Mouse (Mus musculus): ENCODE results near the gene Ndufc1.

Gene Ndufc1

DNA sequence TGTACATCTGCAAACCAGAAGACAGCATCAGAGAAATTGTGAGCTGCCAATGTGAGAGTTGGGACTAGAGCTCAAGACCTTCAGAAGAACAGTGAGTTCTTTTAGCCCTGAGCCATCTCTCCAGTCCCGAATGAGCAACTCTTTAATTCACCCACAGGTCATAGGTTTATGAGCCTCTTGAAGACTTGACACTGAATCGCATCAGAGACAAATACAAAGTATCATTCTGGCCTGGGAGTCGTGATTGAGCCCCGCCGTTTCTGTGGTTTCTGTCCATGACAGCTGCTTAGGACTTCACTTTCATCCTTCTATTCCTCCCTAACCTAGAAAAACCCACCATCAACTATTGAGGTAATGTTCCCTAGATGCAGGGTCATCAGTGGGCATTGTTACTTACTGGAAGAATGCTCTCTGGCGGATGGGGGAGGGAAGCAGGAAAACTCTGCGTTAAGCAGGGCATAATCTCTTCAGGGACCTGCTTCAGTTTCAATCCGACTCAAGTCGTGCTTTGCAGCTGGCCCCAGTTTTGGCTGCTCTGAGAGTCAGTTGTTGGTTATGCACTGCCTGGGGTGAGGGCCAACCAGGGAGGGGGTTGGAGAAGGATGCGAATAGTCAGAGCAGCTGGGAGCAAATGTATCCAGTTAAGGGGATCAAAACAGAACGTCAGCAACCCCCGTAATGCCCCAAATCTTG is 22.2 kb downstream of the Ndufc1 start:
- POLR2A ChIA-PET, result interaction anchor here in 2 of 4 experiments (0.6 to 1.6 kb wide), 5 partner anchors 10 to 178 kb away, joined by 3 to 5 read pairs (median 4); partner anchors contain the start of gene Mgarp (in 1 of the 2)
- CTCF ChIA-PET, result interaction anchor here in 2 of 4 experiments (0.6 to 0.9 kb wide), 2 partner anchors 152 to 280 kb away, joined by 3 to 4 read pairs; no protein-coding TSS in a partner anchor

DNA sequence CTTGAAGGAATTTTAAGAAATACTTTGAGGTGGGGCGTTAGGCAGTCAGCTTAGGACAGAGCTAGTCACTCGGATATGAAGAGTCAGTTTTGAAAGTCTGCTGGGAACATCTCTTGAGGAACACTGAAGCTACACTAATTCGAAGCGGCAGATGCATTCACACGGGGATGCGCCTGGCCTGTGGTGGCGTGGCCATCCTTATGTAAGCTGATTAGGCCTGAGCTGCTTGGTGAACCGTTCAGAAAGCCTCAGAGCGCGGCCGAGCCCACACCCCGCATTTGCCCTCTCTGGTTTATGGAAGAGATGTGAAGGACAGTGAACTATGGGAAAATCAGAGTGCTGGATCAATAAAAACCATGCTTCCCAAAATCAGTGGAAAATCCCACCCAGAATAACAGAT is 25.4 kb downstream of the Ndufc1 start:
- ChIA-PET POLR2A (interaction anchor here in 3 of 4 experiments (0.8 to 1.8 kb wide), 9 partner anchors 9 to 33 kb away, joined by 3 to 7 read pairs (median 4); partner anchors contain the start of genes Mgarp (in 2 of the 3) and Ndufc1 (in 1 of the 3)), CTCF (interaction anchor here in 2 of 4 experiments (0.7 to 1.7 kb wide), 3 partner anchors 9 to 94 kb away, joined by 3 to 4 read pairs (median 4); no protein-coding TSS in a partner anchor)

DNA sequence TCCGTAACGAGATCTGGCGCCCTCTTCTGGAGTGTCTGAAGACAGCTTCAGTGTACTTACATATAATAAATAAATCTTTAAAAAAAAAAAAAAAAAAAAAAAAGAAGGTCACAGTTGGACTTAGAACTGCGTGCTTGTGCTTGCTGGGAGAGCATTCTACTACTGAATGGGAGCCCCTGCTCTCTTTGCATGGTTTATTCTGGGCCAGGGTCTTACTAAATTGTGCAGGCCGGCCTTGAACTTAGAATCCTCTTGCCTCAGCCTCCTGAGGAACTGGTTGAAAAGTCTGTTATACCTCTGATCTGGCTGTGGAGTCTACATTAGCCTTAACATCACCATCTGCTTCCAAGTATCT is 28.2 kb downstream of the Ndufc1 start:
- POLR2A ChIA-PET, result interaction anchor here in 2 of 4 experiments (0.6 to 1.8 kb wide), 6 partner anchors 19 to 42 kb away, joined by 3 to 4 read pairs (median 4); no protein-coding TSS in a partner anchor
- CTCF ChIA-PET, result interaction anchor here in 1 of 4 experiments (0.6 to 1.7 kb wide), 7 partner anchors 9 to 1662 kb away, joined by 3 to 6 read pairs (median 3); no protein-coding TSS in a partner anchor

DNA sequence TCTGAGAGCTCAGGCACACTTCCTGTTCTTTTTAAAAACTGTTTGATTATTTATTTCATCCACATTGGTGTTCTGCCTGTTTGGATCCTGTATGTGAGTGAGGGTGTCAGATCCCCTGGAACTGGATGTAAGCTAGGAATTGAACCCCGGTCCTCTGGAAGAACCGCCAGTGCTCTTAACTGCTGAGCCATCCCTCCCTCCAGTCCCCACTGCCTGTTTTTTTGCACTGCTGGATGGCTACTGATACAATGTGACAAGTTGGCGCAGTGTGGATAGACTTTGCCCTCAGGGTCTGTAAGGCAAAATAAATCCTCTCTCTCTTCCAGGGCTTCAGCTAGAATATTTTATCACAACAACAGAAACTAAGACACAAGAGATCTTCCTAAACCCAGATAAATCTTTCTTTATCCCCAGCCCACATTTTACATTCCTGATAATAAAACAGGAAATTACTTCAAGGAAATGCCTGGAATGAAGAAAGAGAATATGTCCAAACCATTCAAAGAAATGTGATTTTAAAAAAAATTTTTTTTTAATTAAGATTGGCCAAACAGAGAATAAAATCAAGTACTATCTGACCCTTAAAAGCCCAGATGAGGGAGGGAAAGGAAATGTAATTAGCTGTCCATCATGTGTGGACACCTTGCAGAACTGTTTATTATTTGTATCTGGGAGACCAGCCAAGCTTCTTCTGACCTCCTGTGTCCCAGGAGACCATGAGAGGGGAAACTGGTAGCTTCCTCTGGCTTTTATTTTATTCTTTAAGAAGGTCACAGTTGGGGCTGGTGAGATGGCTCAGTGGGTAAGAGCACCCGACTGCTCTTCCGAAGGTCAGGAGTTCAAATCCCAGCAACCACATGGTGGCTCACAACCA is 28.8 kb downstream of the Ndufc1 start:
- CTCF ChIA-PET, result interaction anchor here in 1 of 4 experiments (0.6 to 1.7 kb wide), 9 partner anchors 9 to 1662 kb away, joined by 3 to 6 read pairs (median 3); partner anchors contain the start of gene Mgarp
- POLR2A ChIA-PET, result interaction anchor here in 2 of 4 experiments (0.6 to 1.8 kb wide), 6 partner anchors 18 to 43 kb away, joined by 3 to 4 read pairs (median 4); no protein-coding TSS in a partner anchor

DNA sequence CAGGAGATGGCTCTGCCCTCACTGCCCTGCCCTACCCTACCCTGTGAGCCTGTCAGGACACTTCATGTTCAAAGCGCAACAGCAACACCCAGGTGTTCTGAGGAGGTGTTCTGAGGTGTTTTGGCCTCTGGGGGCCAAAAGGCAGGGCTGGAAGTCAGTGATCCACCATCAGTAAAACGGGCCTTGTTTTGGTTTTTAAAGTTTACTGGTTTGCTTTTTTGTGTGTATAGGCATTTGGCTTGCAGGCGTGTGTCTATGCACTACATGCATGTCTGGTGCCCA is 30.2 kb downstream of the Ndufc1 start:
- ChIA-PET POLR2A (no interaction called here), CTCF (no interaction called here)

DNA sequence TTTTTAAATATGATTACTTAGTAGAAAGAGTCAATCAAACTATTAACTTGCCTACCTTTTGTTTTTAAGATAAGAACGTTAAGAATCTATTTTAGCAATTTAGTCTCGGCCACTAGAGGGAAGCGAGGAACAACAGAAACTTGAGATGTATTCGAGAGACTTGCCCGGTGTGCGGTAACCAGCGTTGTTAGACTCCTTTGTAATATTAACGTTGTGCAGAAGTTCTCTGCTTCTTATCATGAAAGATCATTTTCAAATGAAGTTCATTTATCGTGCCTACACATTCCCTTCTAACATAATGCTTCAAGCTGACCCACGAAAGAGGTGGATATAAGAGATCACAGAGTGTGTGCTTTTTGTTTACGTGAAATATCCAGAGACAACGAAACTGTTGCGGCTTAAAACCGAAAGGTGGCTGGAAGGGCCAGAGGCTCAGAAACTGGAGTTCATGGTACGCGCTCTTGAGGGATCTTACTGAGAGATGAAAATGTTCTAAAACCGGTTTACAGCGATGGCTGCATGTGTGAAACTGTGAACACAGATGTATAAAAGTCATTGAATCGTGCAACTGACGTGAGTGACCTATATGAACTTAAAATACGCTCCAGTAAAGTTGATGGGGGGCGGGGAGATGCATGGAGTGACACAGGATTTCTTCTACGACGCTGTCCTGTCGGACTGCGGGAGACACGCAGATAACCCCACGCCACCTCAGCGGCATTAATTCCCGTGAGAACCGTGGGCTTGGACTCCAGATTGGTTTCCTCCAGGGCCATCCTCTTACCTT is 30.7 kb downstream of the Ndufc1 start:
- ChIA-PET CTCF (no interaction called here), POLR2A (no interaction called here)

DNA sequence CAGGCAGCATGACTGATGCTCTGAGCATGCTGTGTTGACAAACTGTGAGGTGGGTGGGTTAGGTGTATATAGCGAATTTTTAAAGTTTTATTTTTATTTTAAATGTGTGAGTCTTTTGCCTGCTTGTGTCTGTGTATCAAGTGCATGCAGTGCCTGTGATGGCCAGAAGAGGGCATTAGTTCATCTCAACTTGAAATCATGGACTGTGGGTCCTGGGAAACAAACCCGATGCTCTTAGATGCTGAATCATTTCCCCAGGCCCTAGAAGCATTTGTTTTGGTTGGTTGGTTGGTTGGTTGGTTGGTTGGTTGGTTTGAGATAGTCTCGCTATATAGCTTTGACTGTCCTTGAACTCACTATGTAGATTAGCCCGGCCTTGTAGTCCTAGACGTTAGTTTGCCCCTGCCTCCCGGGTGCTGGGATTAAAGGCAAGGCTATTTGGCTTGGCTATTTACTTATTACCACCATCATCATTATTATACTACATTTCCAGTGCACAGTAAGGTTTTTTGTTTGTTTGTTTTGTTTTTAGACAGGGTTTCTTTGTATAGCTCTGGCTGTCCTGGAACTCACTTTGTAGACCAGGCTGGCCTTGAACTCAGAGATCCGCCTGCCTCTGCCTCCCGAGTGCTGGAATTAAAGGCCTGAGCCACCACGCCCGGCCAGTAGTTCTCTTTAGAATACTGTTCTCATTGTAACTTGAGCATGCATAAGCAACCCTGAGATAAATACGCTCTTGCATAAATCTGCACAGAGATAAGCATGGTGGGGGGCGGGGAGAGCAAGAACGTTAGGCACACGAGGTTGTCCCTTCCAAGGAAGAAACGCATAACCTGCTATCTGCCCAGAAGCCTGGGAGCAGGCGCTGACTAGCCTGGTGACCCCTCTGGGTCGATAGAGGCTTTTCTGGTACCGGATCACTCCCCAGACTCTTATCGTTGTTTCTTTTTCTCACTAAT is 33.2 kb downstream of the Ndufc1 start:
- CTCF ChIA-PET, result no interaction called here
- POLR2A ChIA-PET, result interaction anchor here in 2 of 4 experiments (0.7 to 1.9 kb wide), 4 partner anchors 10 to 102 kb away, joined by 3 to 8 read pairs (median 4); partner anchors contain the start of gene Ndufc1 (in 2 of the 2)

DNA sequence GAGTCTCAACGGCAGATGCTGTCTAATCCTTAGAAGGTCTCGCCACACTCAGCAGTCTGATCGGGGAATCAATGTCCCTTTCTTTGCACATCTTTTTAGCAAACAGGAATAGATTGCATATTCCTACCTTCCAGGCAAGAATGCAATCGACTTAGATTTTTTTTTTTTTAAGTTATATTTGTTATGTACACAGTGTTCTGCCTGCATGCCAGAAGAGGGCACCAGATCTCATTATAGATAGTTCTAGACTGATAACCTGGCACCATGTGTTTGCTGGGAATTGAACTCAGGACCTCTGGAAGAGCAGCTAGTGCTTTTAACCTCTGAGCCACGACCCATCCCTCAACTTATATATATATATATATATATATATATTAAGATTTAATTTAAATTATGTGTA is 35.2 kb downstream of the Ndufc1 start:
- CTCF ChIA-PET, result interaction anchor here in 3 of 4 experiments (0.7 to 1.2 kb wide), 6 partner anchors 10 to 275 kb away, joined by 3 read pairs; no protein-coding TSS in a partner anchor
- POLR2A ChIA-PET, result interaction anchor here in 3 of 4 experiments (0.6 to 1.5 kb wide), 7 partner anchors 13 to 139 kb away, joined by 3 to 4 read pairs (median 3); no protein-coding TSS in a partner anchor

GRCm38 (mm10) chr3:51372883-51373282 is 35.9 kb downstream of the Ndufc1 start:
- CTCF ChIA-PET, result no interaction called here
- POLR2A ChIA-PET, result interaction anchor here in 3 of 4 experiments (0.7 to 1.5 kb wide), 4 partner anchors 12 to 139 kb away, joined by 3 to 9 read pairs (median 3); no protein-coding TSS in a partner anchor

GRCm38 (mm10) chr3:51371826-51372225 is 37.0 kb downstream of the Ndufc1 start:
- POLR2A ChIA-PET, result interaction anchor here in 2 of 4 experiments (0.6 to 0.9 kb wide), 3 partner anchors 11 to 12 kb away, joined by 3 to 6 read pairs (median 3); no protein-coding TSS in a partner anchor
- CTCF ChIA-PET, result interaction anchor here in 2 of 4 experiments (0.6 to 1.4 kb wide), 2 partner anchors 37 to 160 kb away, joined by 3 to 5 read pairs; partner anchors contain the start of gene Ndufc1 (in 1 of the 2)

DNA sequence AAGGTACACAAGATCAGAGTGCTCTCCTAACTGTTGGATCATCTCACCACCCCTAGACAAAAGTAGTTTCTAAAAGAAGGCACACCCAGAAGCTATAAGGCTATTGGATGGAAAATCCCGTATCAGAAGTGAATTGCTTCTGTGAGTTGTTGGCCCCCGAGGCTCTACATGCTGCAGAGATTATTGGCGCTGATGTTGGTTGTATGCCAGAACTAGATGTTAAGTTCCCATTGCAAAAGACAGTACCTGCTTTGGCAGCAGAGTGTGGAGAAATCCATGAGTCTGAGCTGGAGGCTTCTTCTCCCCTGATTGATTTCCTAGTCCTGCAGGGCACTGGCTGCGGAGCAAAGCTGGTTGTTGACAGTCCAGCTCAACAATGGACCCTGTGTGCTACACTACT is 40.8 kb downstream of the Ndufc1 start:
- ChIA-PET CTCF (interaction anchor here in 1 of 4 experiments (0.6 to 0.9 kb wide), 2 partner anchors 134 to 1346 kb away, joined by 3 to 4 read pairs; no protein-coding TSS in a partner anchor), POLR2A (interaction anchor here in 2 of 4 experiments (0.6 kb wide), 2 partner anchors 21 to 969 kb away, joined by 3 to 5 read pairs; no protein-coding TSS in a partner anchor)

DNA sequence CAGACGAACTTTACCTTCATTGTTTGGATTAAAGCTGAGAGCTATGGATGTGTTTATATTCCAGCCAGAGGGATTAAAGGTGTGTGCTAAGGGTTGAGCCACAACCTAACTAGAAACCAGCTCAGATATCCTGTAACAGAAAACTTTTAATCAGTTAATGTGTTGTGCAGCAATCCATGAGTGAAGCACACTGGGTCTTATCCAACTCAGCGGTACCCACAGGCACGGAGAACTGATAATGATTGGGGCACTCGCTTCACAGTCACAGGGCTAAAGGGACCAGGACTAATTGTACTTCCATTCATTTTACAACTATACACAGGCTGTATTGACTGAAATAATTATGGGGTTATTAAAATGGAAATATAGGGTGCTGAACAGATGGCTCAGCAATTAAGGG is 41.9 kb downstream of the Ndufc1 start:
- ChIA-PET POLR2A (interaction anchor here in 1 of 4 experiments (1.2 kb wide), 1 partner anchor 138 kb away, joined by 3 read pairs; no protein-coding TSS in a partner anchor), CTCF (interaction anchor here in 2 of 4 experiments (0.6 to 0.9 kb wide), 2 partner anchors 22 to 93 kb away, joined by 3 to 7 read pairs; no protein-coding TSS in a partner anchor)

DNA sequence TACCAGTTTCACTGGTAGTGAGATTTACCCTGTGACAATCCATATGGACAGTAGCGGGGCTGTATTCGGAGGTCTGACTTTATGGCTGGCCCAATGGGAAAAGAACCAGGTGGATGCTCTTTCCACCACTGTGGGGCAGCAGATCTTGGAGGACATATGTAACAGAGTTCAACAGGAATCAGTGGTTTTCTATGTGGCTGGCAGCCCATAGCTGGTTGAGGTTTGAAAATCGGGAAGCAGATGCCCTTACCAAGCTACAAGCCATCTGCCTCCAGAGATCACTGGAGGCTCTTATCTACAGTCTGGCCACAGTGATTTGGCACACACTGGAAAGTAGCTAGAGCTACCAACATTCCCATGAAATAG is 43.3 kb downstream of the Ndufc1 start:
- ChIA-PET POLR2A (interaction anchor here in 3 of 4 experiments (0.5 to 1.4 kb wide), 5 partner anchors 11 to 199 kb away, joined by 3 to 5 read pairs (median 3); no protein-coding TSS in a partner anchor), CTCF (interaction anchor here (0.6 to 4.3 kb wide), 9 partner anchors 9 to 157 kb away, joined by 3 to 18 read pairs (median 3); no protein-coding TSS in a partner anchor)

DNA sequence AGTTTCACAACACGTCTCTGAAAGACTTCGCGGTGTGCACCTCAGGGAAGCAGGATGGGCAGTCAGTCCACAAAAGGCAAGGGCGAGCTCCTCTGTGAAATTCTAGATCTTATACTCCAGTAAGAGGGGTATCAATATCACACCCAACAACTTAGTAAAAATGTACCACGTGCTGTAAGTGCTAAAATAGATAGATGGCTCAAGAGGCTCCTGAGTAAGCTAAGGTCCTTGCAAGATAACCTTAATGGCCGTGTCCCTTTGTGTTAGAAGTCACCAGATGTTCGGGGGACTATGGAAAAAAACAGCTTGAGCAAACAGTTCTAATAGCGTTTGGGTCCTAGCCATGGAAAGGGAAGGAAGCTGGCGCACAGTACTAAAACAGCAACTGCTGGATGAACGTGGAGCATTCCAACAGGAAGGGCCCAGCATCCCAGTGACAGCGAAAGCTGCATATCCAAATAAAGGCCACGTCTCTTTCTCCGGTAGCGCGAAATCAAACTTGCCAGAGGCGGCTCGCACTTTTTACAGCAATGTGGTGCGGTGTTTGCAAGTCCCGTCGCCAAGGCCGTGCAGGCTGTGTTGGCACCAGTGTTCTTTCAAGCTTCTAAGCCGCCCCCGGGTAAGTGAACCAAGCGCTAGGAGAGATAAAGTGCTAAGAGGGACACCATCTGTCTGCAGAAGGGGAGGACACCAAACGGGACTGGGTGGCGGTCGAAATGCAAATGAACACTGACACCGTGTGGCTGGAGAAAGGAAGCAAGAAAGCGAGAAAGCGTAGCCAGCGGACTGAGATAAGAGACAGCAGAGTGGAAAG is 43.9 kb downstream of the Ndufc1 start:
- CTCF ChIA-PET, result interaction anchor here (0.6 to 4.3 kb wide), 13 partner anchors 8 to 156 kb away, joined by 3 to 18 read pairs (median 3); no protein-coding TSS in a partner anchor

DNA sequence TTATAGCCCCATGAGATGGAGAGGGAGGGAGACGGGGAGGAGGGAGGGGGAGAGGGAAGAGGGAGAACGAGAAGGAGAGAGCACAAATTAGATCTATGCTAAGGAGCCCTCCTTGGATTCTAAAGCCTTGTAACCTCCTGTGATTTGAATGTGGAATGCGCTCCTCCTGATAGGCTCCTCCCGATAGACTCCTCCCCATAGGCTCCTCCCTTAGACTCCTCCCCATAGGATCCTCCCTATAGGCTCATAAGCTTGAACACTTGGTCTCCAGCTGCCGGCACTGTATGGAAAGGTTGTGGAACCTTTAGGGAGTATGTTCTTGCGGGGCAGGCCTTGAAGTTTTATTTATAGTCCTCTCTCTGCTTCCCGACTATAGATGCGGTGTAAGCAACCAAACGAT is 47.7 kb downstream of the Ndufc1 start:
- ChIA-PET POLR2A (interaction anchor here (0.5 to 1.9 kb wide), 23 partner anchors 9 to 198 kb away, joined by 3 to 8 read pairs (median 3); partner anchors contain the start of genes Ndufc1 (in 1 of the 4) and Rab33b (in 1 of the 4)), CTCF (interaction anchor here in 3 of 4 experiments (0.5 to 1.8 kb wide), 13 partner anchors 9 to 1490 kb away, joined by 3 to 10 read pairs (median 3); partner anchors contain the start of gene Ndufc1 (in 1 of the 3))

More for the DNA sequence above, 43.9 kb downstream of the Ndufc1 start:
- POLR2A ChIA-PET, result interaction anchor here in 3 of 4 experiments (0.5 to 1.5 kb wide), 6 partner anchors 11 to 199 kb away, joined by 3 to 5 read pairs (median 3); partner anchors contain the start of gene Noct (in 1 of the 3)
